Comparison of ENCODE assay signal across 8 mouse cellular contexts in the genomic region with DNA sequence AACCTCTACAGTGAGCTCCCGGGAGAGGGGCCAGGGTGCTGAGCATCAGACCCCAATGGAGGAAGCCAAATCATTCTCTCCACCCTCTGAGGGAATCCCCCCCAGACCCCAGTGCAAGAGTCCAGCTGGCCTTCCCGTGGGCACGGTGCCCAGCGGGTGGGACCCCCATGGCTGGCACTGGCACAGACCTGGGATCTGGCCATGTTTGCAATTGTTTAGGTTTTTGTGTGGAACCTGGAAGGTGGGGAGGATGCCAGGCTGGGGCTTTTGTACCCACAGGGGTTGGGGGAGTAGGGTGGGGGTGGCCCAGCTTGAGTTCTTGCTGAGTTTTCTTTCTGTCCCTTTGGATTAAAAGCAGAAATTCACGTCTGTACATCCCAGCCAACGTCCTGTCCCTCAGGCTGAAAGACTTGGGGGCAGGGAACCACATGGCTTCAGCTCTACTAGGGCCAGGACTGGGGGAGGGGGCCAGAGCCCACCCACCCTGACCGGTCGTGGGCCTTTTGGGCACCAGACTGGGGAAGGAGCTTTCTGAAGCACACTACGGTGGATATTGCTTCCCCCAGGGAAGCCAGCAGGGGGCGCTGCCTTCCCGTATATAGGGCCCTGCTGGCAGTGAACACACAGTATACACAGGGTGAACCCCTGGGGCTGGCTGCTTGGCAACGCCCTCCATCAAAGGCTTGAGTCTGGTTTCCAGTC. TPM values are rescaled to one million over a fixed set of nuclear protein-coding genes. Genes with fewer than 3 reads are reported as not detected.
DNase-seq lines count a peak whose midpoint lies in the region; ATAC-seq and TF ChIP-seq lines count a peak whose summit lies in the region.

No protein-coding gene starts in this region.

- ATAC-seq in heart, embryonic 11.5 days (replicated peaks; ENCODE audit: insufficient number of reproducible peaks, low FRiP score, low TSS enrichment) = peak; percentile 58
- peak; percentile 41 for ATAC-seq in kidney, embryonic 15.5 days (replicated peaks; ENCODE audit: low FRiP score)
- ATAC-seq in liver, embryonic 11.5 days (replicated peaks; ENCODE audit: low FRiP score) = peak; percentile 52

- H3K36me3 ChIP-seq in heart, embryonic 11.5 days (ENCODE audit: control insufficient read depth, insufficient read depth, low read length) = no peaks in the 10 kb centered on the region
- no peaks in the 10 kb centered on the region for H3K36me3 ChIP-seq in kidney, embryonic 15.5 days
- peaks cover 3% of the 10 kb centered on the region; the same call in 1 of the 2 replicates for H3K36me3 ChIP-seq in liver, embryonic 11.5 days (ENCODE audit: control insufficient read depth, insufficient read depth, low read length)

- 0 out of 2 replicates have a peak overlapping the region, but pooled peaks have one; percentile 8 for H3K9ac ChIP-seq in heart, embryonic 11.5 days (ENCODE audit: low read depth, low read length)
- no peak overlapping the region for H3K9ac ChIP-seq in kidney, embryonic 15.5 days
- peak overlapping the region; percentile 28; the same call in 1 of the 2 replicates for H3K9ac ChIP-seq in liver, embryonic 11.5 days (ENCODE audit: low read depth, low read length)

- peaks cover 71% of the 10 kb centered on the region for H3K27me3 ChIP-seq in heart, embryonic 11.5 days (ENCODE audit: control insufficient read depth, insufficient read depth, low read length)
- H3K27me3 ChIP-seq in kidney, embryonic 15.5 days = peaks cover 76% of the 10 kb centered on the region
- H3K27me3 ChIP-seq in liver, embryonic 11.5 days (replicated peaks; ENCODE audit: control insufficient read depth, insufficient read depth, low read length) = peaks cover 47% of the 10 kb centered on the region

- peaks cover 2% of the 10 kb centered on the region for H3K4me1 ChIP-seq in bone marrow, adult 2 months (ENCODE audit: control insufficient read depth, insufficient read depth, low read length)
- H3K4me1 ChIP-seq in embryonic fibroblast, embryonic 13.5 days (ENCODE audit: control insufficient read depth, insufficient read depth, low read length) = peaks cover 18% of the 10 kb centered on the region
- peaks cover 54% of the 10 kb centered on the region for H3K4me1 ChIP-seq in heart, embryonic 11.5 days (ENCODE audit: control insufficient read depth, insufficient read depth, low read length)
- H3K4me1 ChIP-seq in kidney, embryonic 15.5 days = peaks cover 85% of the 10 kb centered on the region
- peaks cover 58% of the 10 kb centered on the region for H3K4me1 ChIP-seq in liver, embryonic 11.5 days (replicated peaks; ENCODE audit: control insufficient read depth, insufficient read depth, low read length)

- H3K4me3 ChIP-seq in bone marrow, adult 2 months (replicated peaks; ENCODE audit: control insufficient read depth, low read depth, low read length) = no peak overlapping the region
- no peak overlapping the region for H3K4me3 ChIP-seq in embryonic fibroblast, embryonic 13.5 days (ENCODE audit: insufficient read depth, low read length)
- no peak overlapping the region for H3K4me3 ChIP-seq in heart, embryonic 11.5 days (ENCODE audit: low read depth, low read length)
- H3K4me3 ChIP-seq in kidney, embryonic 15.5 days (replicated peaks) = no peak overlapping the region
- H3K4me3 ChIP-seq in liver, embryonic 11.5 days (ENCODE audit: low read depth, low read length) = 0 out of 2 replicates have a peak overlapping the region, but pooled peaks have one; percentile 1

- DNase-seq in B cell, adult 2 months = peak; percentile 92 to 93
- DNase-seq in liver, embryonic 11.5 days (ENCODE audit: low spot score) = peak; percentile 86
- DNase-seq in naive thymus-derived CD4-positive, alpha-beta T cell, adult 2 months (ENCODE audit: low read depth) = peak; percentile 93
- peak; percentile 91 to 96 for DNase-seq in spleen, postnatal 4 days (ENCODE audit: low spot score in 2 of 2)

- 31% methylated on average over 12 of the region's 12 CpGs for WGBS in bone marrow, adult 2 months
- 14% methylated on average over 12 of the region's 12 CpGs for WGBS in heart, embryonic 11.5 days (ENCODE audit: insufficient replicate concordance)
- 12% methylated on average over 12 of the region's 12 CpGs for WGBS in kidney, embryonic 15.5 days
- 17% methylated on average over 12 of the region's 12 CpGs for WGBS in liver, embryonic 11.5 days

- no peaks in the 10 kb centered on the region for H3K9me3 ChIP-seq in heart, embryonic 11.5 days (replicated peaks; ENCODE audit: control insufficient read depth, low read length)
- no peaks in the 10 kb centered on the region for H3K9me3 ChIP-seq in kidney, embryonic 15.5 days (replicated peaks)
- no peaks in the 10 kb centered on the region for H3K9me3 ChIP-seq in liver, embryonic 11.5 days (ENCODE audit: control insufficient read depth, low read length)

- no peak overlapping the region; the same call in 1 of the 2 replicates for H3K4me2 ChIP-seq in heart, embryonic 11.5 days
- no peak overlapping the region for H3K4me2 ChIP-seq in kidney, embryonic 15.5 days
- H3K4me2 ChIP-seq in liver, embryonic 11.5 days = peak overlapping the region; percentile 74

- H3K27ac ChIP-seq in bone marrow, adult 2 months (ENCODE audit: control insufficient read depth, insufficient read depth, low read depth, low read length, poor library complexity) = no peak overlapping the region
- no peak overlapping the region for H3K27ac ChIP-seq in embryonic fibroblast, embryonic 13.5 days (ENCODE audit: insufficient read depth, low read length)
- no peak overlapping the region; the same call in 1 of the 2 replicates for H3K27ac ChIP-seq in heart, embryonic 11.5 days (ENCODE audit: low read depth, low read length)
- no peak overlapping the region for H3K27ac ChIP-seq in kidney, embryonic 15.5 days
- no peak overlapping the region for H3K27ac ChIP-seq in liver, embryonic 11.5 days (ENCODE audit: low read depth, low read length)

- TF ChIP-seq CTCF in bone marrow, adult 2 months (IDR thresholded peaks at IDR 0.05; ENCODE audit: control insufficient read depth, insufficient read depth, low read length) = peak; percentile 92
- TF ChIP-seq CTCF in embryonic fibroblast, embryonic 13.5 days (IDR thresholded peaks at IDR 0.05; ENCODE audit: borderline replicate concordance, insufficient read depth, low read length) = peak; percentile 65

- no peak for TF ChIP-seq POLR2A in bone marrow, adult 2 months (IDR thresholded peaks at IDR 0.05; ENCODE audit: borderline replicate concordance, control insufficient read depth, low read depth, low read length)
- TF ChIP-seq POLR2A in embryonic fibroblast, embryonic 13.5 days (IDR thresholded peaks at IDR 0.05; ENCODE audit: low read depth, low read length) = no peak

RNA-seq across cellular contexts. Expression of a gene that starts 7.7 kb away (rescaled TPM):
- 59.2 and 125 TPM in 2 replicates for polyA plus RNA-seq in bone marrow, adult 2 months (2011; ENCODE audit: insufficient read depth, insufficient read length, low replicate concordance, missing spikeins)
- not detected in 2 replicates for polyA plus RNA-seq in embryonic fibroblast, embryonic 13.5 days (2011; ENCODE audit: insufficient read length, low read depth, missing spikeins)
- 19.5 and 22.9 TPM in 2 replicates for polyA plus RNA-seq in heart, embryonic 11.5 days (2014; fragmentation: Nextera tagmentation; extraction: Ambion mirVana)
- 7.6 and 7.8 TPM in 2 replicates for polyA plus RNA-seq in kidney, embryonic 15.5 days (2015; fragmentation: Nextera tagmentation; extraction: Ambion mirVana)
- 67.9 and 68.6 TPM in 2 replicates for polyA plus RNA-seq in liver, embryonic 11.5 days (2014; fragmentation: Nextera tagmentation; extraction: Ambion mirVana)

RNA-seq across cellular contexts. Expression of a gene that starts 13.9 kb away (rescaled TPM):
- polyA plus RNA-seq in bone marrow, adult 2 months (2011; ENCODE audit: insufficient read depth, insufficient read length, low replicate concordance, missing spikeins) = 12.0 and 27.2 TPM in 2 replicates
- polyA plus RNA-seq in embryonic fibroblast, embryonic 13.5 days (2011; ENCODE audit: insufficient read length, low read depth, missing spikeins) = 0.74 TPM in 1 of 2 replicates, not detected in the other
- 3.4 and 5.4 TPM in 2 replicates for polyA plus RNA-seq in heart, embryonic 11.5 days (2014; fragmentation: Nextera tagmentation; extraction: Ambion mirVana)
- 1.9 and 2.3 TPM in 2 replicates for polyA plus RNA-seq in kidney, embryonic 15.5 days (2015; fragmentation: Nextera tagmentation; extraction: Ambion mirVana)
- polyA plus RNA-seq in liver, embryonic 11.5 days (2014; fragmentation: Nextera tagmentation; extraction: Ambion mirVana) = 11.8 and 12.3 TPM in 2 replicates

RNA-seq across cellular contexts. Expression of a gene that starts 21.3 kb away (rescaled TPM):
- 14.6 and 26.2 TPM in 2 replicates for polyA plus RNA-seq in bone marrow, adult 2 months (2011; ENCODE audit: insufficient read depth, insufficient read length, low replicate concordance, missing spikeins)
- 47.2 and 54.9 TPM in 2 replicates for polyA plus RNA-seq in embryonic fibroblast, embryonic 13.5 days (2011; ENCODE audit: insufficient read length, low read depth, missing spikeins)
- 19.1 and 19.6 TPM in 2 replicates for polyA plus RNA-seq in heart, embryonic 11.5 days (2014; fragmentation: Nextera tagmentation; extraction: Ambion mirVana)
- 23.9 and 25.6 TPM in 2 replicates for polyA plus RNA-seq in kidney, embryonic 15.5 days (2015; fragmentation: Nextera tagmentation; extraction: Ambion mirVana)
- 23.0 and 25.2 TPM in 2 replicates for polyA plus RNA-seq in liver, embryonic 11.5 days (2014; fragmentation: Nextera tagmentation; extraction: Ambion mirVana)

RNA-seq across cellular contexts. Expression of a gene that starts 22.8 kb away (rescaled TPM):
- polyA plus RNA-seq in bone marrow, adult 2 months (2011; ENCODE audit: insufficient read depth, insufficient read length, low replicate concordance, missing spikeins) = 78.9 and 134 TPM in 2 replicates
- polyA plus RNA-seq in embryonic fibroblast, embryonic 13.5 days (2011; ENCODE audit: insufficient read length, low read depth, missing spikeins) = 80.2 and 86.7 TPM in 2 replicates
- polyA plus RNA-seq in heart, embryonic 11.5 days (2014; fragmentation: Nextera tagmentation; extraction: Ambion mirVana) = 49.7 and 51.6 TPM in 2 replicates
- 68.7 and 73.8 TPM in 2 replicates for polyA plus RNA-seq in kidney, embryonic 15.5 days (2015; fragmentation: Nextera tagmentation; extraction: Ambion mirVana)
- polyA plus RNA-seq in liver, embryonic 11.5 days (2014; fragmentation: Nextera tagmentation; extraction: Ambion mirVana) = 94.1 and 95.6 TPM in 2 replicates

RNA-seq across cellular contexts. Expression of a gene that starts 46.3 kb away (rescaled TPM):
- polyA plus RNA-seq in bone marrow, adult 2 months (2011; ENCODE audit: insufficient read depth, insufficient read length, low replicate concordance, missing spikeins) = 13.2 and 49.9 TPM in 2 replicates
- polyA plus RNA-seq in embryonic fibroblast, embryonic 13.5 days (2011; ENCODE audit: insufficient read length, low read depth, missing spikeins) = 38.2 and 38.6 TPM in 2 replicates
- 52.3 and 55.9 TPM in 2 replicates for polyA plus RNA-seq in heart, embryonic 11.5 days (2014; fragmentation: Nextera tagmentation; extraction: Ambion mirVana)
- 73.4 and 80.3 TPM in 2 replicates for polyA plus RNA-seq in kidney, embryonic 15.5 days (2015; fragmentation: Nextera tagmentation; extraction: Ambion mirVana)
- polyA plus RNA-seq in liver, embryonic 11.5 days (2014; fragmentation: Nextera tagmentation; extraction: Ambion mirVana) = 46.5 and 50.1 TPM in 2 replicates
